Mouse (Mus musculus) c-Kit-positive CD71-positive TER-119-positive erythroid progenitor cells, embryonic 14.5 days (primary cell): ENCODE measurements at regions not wholly inside any gene's neighbourhood (a gene's known extent, or its start where the extent isn't known, plus 50 kb on each side); places are given as distances from the start of the nearest gene placed in this dataset.

Experiments used
- DNase-seq: peaks from one replicate; pipeline ENCODE4 v3.0.0-alpha.2; 2013; ENCODE audit warnings: low spot score

GRCm38 (mm10) chr8:79587258-79587657 lies 52.2 kb upstream of the Otud4 start:
- DNase-seq, result peak; percentile 28

- peak; percentile 5 for DNase-seq
These were observed 54.5 kb upstream of the Otud4 start for GRCm38 (mm10) chr8:79584966-79585365.

- peak; percentile 1 for DNase-seq
These were observed 56.1 kb upstream of the Otud4 start for GRCm38 (mm10) chr8:79583326-79583725.

GRCm38 (mm10) chr8:79582195-79582594 lies 57.2 kb upstream of the Otud4 start:
- no peak for DNase-seq

DNA sequence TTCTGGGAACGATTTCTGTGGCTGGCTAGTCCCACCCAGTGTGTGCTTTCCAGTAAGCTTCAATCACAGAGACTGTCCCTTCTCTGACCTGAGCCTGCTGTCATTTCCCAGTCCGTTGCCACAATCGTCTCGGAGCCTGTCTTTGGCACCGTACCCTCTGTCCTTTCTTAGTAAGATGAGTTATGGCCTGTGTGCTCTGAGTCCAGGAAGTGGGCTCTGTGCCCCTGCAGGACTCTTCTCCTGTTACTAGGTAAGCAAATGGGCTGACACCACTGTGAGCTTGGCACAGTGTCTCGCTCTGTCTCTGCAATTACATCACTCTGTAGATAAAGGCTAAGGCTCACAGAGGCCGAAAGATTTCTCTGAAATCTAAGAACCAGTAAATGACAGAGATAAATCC lies 63.3 kb upstream of the Otud4 start:
- no peak for DNase-seq

DNA sequence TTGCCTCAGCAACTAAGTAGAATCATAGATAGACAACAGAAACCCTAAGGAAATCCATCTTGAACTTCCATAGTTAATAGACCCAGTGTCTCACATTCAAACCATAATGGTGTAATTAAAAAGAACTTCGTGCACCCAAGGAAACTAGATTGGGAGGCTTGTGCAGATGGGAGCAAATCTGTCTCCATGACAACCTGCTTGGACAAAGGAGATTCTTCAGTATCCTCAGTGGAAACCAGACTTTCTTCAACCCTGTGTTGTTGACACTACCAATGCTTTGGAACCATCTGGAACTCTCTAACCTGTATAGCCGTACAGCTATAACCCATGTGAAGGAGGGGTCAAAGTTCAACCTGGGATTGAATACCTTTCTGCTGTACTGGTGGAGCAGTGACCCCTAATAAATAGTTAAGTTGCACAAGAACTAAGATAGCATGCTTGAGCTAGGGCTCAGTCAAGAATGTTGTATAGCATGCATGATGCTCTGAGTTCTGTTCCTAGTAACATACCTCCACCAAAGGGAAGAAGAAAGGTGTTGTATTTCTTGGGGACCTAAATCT lies 64.2 kb upstream of the Otud4 start:
- no peak for DNase-seq

- DNase-seq, result no peak
These were observed 65.9 kb upstream of the Otud4 start for GRCm38 (mm10) chr8:79573491-79573890.

DNA sequence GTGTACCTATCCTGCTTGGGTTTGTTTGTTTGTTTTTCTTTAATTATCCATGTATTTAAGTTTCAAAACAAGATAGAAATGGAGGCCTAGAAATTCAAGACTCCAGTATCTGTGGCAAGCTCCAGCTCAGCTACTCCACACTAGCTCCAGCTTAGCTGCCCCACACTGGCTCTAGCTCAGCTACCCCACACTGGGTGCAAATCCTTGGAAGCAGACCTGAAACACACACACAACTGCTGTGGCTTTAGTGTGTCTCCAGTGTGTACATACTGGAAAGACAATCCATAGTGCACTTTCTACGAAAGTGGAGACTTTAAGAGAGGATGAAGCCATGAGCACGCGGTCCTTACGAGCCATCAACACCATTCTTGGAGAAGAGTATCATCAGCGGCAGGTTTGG lies 66.9 kb upstream of the Otud4 start:
- no peak for DNase-seq

DNA sequence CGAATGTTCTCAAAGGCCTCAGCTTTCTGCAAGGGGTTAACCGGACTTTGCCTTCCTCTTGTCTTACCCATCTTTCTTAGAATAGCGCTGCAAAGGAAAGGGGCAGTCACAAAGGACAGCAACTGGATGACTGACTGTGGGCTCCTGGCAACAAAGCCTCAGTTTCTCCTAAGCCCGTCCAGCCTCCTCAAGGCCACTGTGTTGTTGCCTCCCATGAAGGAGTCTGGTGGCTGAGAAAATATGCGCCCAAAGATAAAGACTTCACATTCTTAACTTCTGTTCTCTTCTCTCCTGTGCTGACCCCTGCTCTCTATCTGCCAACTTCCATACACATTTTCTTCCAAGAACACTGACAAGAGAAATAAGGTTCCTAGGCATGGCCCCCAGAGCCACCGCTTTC lies 76.3 kb upstream of the Otud4 start:
- no peak for DNase-seq

- no peak for DNase-seq
These were observed 76.7 kb upstream of the Otud4 start for GRCm38 (mm10) chr8:79562669-79563068.

- DNase-seq, result no peak
These were observed 77.3 kb upstream of the Otud4 start for GRCm38 (mm10) chr8:79562071-79562581.

- no peak for DNase-seq
These were observed 78.0 kb upstream of the Otud4 start for GRCm38 (mm10) chr8:79561269-79562063.

GRCm38 (mm10) chr8:79559516-79559915 lies 79.9 kb upstream of the Otud4 start:
- no peak for DNase-seq

- no peak for DNase-seq
These were observed 85.1 kb upstream of the Otud4 start for GRCm38 (mm10) chr8:79554311-79554710.

DNA sequence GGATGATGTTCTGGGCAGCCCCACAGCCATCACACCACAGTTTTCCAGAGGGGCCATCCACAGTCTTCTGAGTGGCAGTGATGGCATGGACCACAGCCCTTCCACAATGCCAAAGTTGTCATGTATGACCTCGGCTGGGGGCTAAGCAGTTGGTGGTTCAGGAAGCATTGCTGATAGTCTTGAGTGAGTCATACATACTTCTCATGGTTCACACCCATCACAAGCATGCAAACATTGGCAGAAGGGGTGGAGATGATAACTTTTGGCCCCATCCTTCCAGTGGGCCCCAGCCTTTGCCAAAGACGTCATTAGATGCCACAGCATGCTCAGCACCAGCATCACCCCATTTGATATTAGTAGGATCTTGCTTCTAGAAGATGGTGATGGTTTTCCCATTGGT lies 89.3 kb upstream of the Otud4 start:
- DNase-seq, result no peak

- DNase-seq, result no peak
These were observed 91.3 kb upstream of the Otud4 start for GRCm38 (mm10) chr8:79548156-79548555.

DNA sequence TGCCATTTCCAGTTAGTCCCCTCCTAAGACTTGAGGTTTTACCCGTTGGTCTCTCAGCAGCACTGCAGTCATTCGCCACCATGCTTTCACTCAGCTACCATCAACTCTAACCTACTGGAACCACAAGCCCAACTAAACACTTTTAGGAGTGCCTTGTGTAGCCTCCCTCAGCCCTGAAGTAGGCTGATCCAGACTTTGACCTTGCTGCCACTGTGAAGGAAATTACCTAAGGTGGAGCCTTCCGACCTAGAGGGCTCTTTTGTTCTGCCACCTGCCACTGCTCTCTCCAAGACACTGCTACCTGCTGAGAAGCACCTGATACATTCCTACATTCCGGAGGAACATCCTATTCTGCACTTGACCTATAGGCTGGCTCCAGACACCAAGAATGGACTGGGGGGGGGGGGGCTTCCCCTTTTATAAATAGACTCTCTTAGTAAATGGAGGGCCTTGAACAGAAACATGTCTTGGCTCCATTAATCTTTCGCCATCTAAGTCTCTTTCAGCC lies 93.5 kb upstream of the Otud4 start:
- no peak for DNase-seq

DNA sequence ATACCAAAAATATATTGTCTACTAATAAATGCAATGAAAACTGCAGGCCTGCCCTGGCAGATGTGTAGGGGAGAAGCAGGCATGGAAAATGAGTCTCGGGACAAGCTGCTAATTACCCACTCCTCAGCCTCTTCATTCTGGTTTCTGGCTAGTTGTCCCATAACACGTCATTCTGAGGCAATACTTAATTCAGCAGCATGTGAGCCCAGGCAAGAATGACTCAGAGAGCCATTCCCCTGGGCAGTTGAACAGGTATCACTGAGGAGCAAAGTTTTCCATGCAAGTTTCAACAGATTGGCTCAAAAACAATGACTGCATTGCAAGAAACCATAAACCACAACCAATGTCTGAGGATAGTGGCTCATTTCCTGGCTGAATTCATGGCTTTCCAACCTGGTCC lies 97.0 kb upstream of the Otud4 start:
- no peak for DNase-seq

DNA sequence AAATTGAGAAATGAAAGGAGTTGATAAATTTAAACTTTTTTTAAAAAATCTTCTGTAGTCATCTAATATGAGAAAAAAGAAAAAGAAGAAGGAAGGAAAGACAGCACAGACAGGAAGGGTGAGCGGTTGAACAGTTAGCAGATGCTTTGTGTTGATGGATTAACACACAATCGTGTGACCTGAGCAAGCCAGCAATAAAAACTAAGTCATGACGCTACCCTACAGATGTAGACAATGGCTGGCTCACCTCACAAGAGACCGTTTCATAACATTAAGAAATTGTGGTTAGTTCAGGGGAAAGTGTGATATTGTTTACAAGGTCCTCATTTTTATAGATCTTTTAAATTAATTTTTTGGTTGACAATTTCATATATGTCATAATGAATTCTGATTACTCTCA lies 99.4 kb upstream of the Otud4 start:
- DNase-seq, result no peak

DNA sequence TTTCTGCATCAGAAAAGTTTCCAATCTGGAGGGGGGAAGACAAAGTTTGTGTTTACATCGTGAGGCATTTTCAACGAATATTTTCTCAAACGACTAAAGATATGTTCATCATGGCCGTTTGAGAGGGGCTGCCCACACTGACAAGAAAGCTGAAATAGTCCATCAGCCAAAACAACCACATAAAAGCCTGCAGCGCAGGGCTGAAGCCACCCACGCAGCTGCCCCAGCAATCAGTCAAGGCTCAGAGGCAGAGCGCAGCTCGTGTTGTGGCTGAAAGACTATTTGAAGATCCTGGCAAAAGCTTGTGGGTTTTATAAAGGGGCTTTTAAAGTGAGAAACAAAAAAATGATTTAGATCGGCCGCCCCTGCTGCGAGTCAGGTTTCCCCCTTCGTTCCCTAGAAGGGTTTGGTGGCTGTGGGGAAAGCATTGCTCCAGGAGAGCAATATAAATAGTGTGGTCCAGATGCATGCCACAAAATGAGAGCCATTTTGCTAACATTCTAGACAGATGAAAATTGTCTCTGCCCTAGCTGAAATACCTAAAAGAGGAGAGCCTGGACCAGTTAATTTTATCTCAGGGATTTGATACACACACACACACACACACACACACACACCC lies 105.0 kb upstream of the Otud4 start:
- no peak for DNase-seq

DNA sequence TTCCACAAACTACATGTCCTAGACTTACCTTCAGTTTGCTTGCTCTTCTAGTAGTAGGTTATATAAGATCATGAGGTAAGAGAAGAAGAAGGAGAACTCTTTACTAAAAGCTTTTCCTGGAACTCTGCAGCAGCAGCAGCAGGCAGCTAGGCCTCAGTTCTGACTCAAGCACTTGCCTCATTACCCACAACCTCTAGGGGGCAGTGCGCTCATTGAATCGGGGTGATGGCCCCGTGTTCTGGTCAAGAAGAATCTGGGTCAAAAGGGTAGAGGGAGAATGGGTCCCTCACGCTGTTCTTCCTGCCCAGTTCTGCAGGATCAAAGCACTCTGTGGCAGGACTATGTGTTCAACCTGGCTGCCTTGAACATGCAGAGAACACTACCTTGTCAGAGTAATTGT lies 109.9 kb upstream of the Otud4 start:
- DNase-seq, result peak; percentile 13

- DNase-seq, result no peak
These were observed 117.4 kb upstream of the Otud4 start for GRCm38 (mm10) chr8:79522040-79522439.

DNA sequence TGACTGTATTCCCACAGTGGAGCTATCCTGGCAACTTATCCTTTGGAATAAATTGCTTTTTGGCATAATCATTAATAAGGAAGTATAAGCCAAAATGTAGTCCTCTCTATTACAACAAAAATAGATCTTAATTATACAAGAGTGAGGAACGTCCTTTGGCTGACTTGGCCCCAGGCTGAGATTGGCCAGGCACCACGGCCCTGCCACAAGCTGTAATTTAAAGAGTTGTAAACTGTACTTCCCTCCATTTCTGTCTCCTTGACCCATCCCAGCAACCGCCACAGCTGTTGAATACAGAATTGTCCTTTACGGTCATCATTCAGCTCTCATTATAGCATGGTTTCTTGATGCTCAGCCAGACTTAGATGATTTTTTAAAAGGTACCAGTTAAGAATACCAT lies 119.6 kb upstream of the Smad1 start:
- DNase-seq, result no peak
